8 mouse cellular contexts compared by ENCODE assay signal in genomic region chr8:120491166-120491793, GRCm38 (mm10).
A peak's percentile ranks its signal among the peaks of the same experiment; 100 is the strongest.
DNase-seq lines count a peak whose midpoint lies in the region; ATAC-seq and TF ChIP-seq lines count a peak whose summit lies in the region.

No protein-coding gene starts in this region.

- peak; percentile 76 for DNase-seq in liver, adult 2 months (ENCODE audit: extremely low read depth, low read depth, low spot score)
- DNase-seq in liver, result no peak
- no peak for DNase-seq in forebrain, embryonic 11.5 days (ENCODE audit: low spot score)
- no peak for DNase-seq in limb, embryonic 10.5 days (ENCODE audit: low spot score)
- peak; percentile 15 for DNase-seq in splenic B cell, adult 2 months (ENCODE audit: low read depth, low spot score)
- no peak for DNase-seq in lung, adult 18-20 months

- H3K79me2 ChIP-seq in liver, adult 2 months (ENCODE audit: control insufficient read depth, insufficient read depth, low read length), result peaks cover 1% of the 10 kb centered on the region; the same call in 1 of the 2 replicates

- 0 out of 2 replicates have a peak overlapping the region, but pooled peaks have one; percentile 4 for H3K9ac ChIP-seq in liver, adult 2 months (ENCODE audit: low read depth, low read length)
- no peak overlapping the region for H3K9ac ChIP-seq in forebrain, embryonic 11.5 days (ENCODE audit: low read length)

- H3K4me1 ChIP-seq in liver, adult 2 months (ENCODE audit: control insufficient read depth, insufficient read depth, low read length), result peaks cover 48% of the 10 kb centered on the region
- peaks cover 53% of the 10 kb centered on the region for H3K4me1 ChIP-seq in forebrain, embryonic 11.5 days (replicated peaks; ENCODE audit: control insufficient read depth, insufficient read depth, low read length)
- peaks cover 93% of the 10 kb centered on the region for H3K4me1 ChIP-seq in limb, embryonic 10.5 days

- WGBS in liver, adult 2 months, result 18% methylated on average over 5 of the region's 5 CpGs
- WGBS in forebrain, embryonic 11.5 days, result 66% methylated on average over 5 of the region's 5 CpGs
- WGBS in limb, embryonic 10.5 days, result 65% methylated on average over 5 of the region's 5 CpGs

- H3K4me2 ChIP-seq in forebrain, embryonic 11.5 days (ENCODE audit: low read depth, low read length, severe bottlenecking), result peak overlapping the region; percentile 97

- no peak overlapping the region for H3K4me3 ChIP-seq in liver, adult 2 months (ENCODE audit: insufficient read depth, low read depth, low read length)
- peak overlapping the region; percentile 87 for H3K4me3 ChIP-seq in forebrain, embryonic 11.5 days (ENCODE audit: low read depth, low read length)
- H3K4me3 ChIP-seq in limb, embryonic 10.5 days, result peak overlapping the region; percentile 74; the same call in 1 of the 2 replicates

- no peaks in the 10 kb centered on the region for H3K9me3 ChIP-seq in forebrain, embryonic 11.5 days (ENCODE audit: control insufficient read depth, low read length)
- no peaks in the 10 kb centered on the region for H3K9me3 ChIP-seq in limb, embryonic 10.5 days (replicated peaks)

- TF ChIP-seq POLR2A in liver, adult 2 months (IDR thresholded peaks at IDR 0.05; ENCODE audit: extremely low read depth, insufficient read depth, low read length), result no peak

- no peak for ATAC-seq in forebrain, embryonic 11.5 days (replicated peaks; ENCODE audit: low FRiP score)
- ATAC-seq in monocyte, adult 5-6 weeks (replicated peaks; ENCODE audit: insufficient number of reproducible peaks, low FRiP score, low TSS enrichment, poor library complexity, severe bottlenecking), result no peak
- ATAC-seq in megakaryocyte-erythroid progenitor cell, adult 5-6 weeks (replicated peaks; ENCODE audit: low FRiP score, low TSS enrichment, poor library complexity, severe bottlenecking), result no peak

- H3K36me3 ChIP-seq in liver, adult 2 months (ENCODE audit: control insufficient read depth, insufficient read depth, low read length), result no peaks in the 10 kb centered on the region
- no peaks in the 10 kb centered on the region for H3K36me3 ChIP-seq in forebrain, embryonic 11.5 days (ENCODE audit: control insufficient read depth, insufficient read depth, low read length)
- no peaks in the 10 kb centered on the region for H3K36me3 ChIP-seq in limb, embryonic 10.5 days
- H3K36me3 ChIP-seq in splenic B cell, adult 2 months (ENCODE audit: control insufficient read depth, insufficient read depth, low read length, poor library complexity, severe bottlenecking), result no peaks in the 10 kb centered on the region

- no peaks in the 10 kb centered on the region for H3K27me3 ChIP-seq in liver, adult 2 months (ENCODE audit: control insufficient read depth, insufficient read depth, low read length)
- no peaks in the 10 kb centered on the region; the same call in 1 of the 2 replicates for H3K27me3 ChIP-seq in forebrain, embryonic 11.5 days (ENCODE audit: control insufficient read depth, insufficient read depth, low read length)
- H3K27me3 ChIP-seq in limb, embryonic 10.5 days (ENCODE audit: low read depth, poor library complexity, severe bottlenecking), result peaks cover 16% of the 10 kb centered on the region
- H3K27me3 ChIP-seq in splenic B cell, adult 2 months (ENCODE audit: control insufficient read depth, insufficient read depth, low read length, poor library complexity, severe bottlenecking), result no peaks in the 10 kb centered on the region

- H3K27ac ChIP-seq in liver, adult 2 months (replicated peaks; ENCODE audit: insufficient read depth, low read depth, low read length), result peak overlapping the region; percentile 63
- no peak overlapping the region for H3K27ac ChIP-seq in forebrain, embryonic 11.5 days (ENCODE audit: low read depth, low read length)
- no peak overlapping the region; the same call in 1 of the 2 replicates for H3K27ac ChIP-seq in limb, embryonic 10.5 days

- TF ChIP-seq CTCF in liver, adult 2 months (IDR thresholded peaks at IDR 0.05; ENCODE audit: low read depth, low read length), result 0 out of 2 replicates have a peak, but pooled peaks have one; percentile 14

Comparison
In these comparisons a context has a peak if more than half of its experiments do, and no peak if none do; other contexts are left out.
1. DNase-seq: peak in liver, adult 2 months (single experiment) and splenic B cell, adult 2 months (single experiment); none in liver (single experiment), forebrain, embryonic 11.5 days (single experiment), limb, embryonic 10.5 days (single experiment) and lung, adult 18-20 months (0 of 2).